Mouse (Mus musculus): ENCODE measurements around the gene Mrpl35. TPM values are rescaled to one million over a fixed set of nuclear protein-coding genes. Genes with fewer than 3 reads are reported as not detected.

Mrpl35 gene
- polyA plus RNA-seq, 1 experiment from 2014 or later: 65.8 TPM

GRCm38 (mm10) chr6:71783165-71783564 is 43.6 kb downstream of the Mrpl35 start:
- Histone ChIP-seq H3K4me3 (ENCODE audit: low read depth, low read length) (no peak overlapping the region), H3K9me3 (ENCODE audit: control insufficient read depth, low read depth, low read length) (no peaks in the 10 kb centered on the region), H3K27me3 (ENCODE audit: control insufficient read depth, insufficient read depth, low read length) (no peaks in the 10 kb centered on the region), H3K9ac (replicated peaks; ENCODE audit: low read depth, low read length) (no peak overlapping the region), H3K4me1 (ENCODE audit: control insufficient read depth, insufficient read depth, low read length) (no peaks in the 10 kb centered on the region), H3K27ac (ENCODE audit: low read length) (no peak overlapping the region), H3K36me3 (ENCODE audit: control insufficient read depth, insufficient read depth, low read length) (no peaks in the 10 kb centered on the region), H3K4me2 (replicated peaks; ENCODE audit: low read depth, low read length) (no peak overlapping the region)
- ATAC-seq (ENCODE audit: insufficient number of reproducible peaks, insufficient read depth, low FRiP score, low read depth): no peak
- 92% methylated on average over 5 of the region's 5 CpGs for WGBS

- H3K9ac ChIP-seq (replicated peaks; ENCODE audit: low read depth, low read length): no peak overlapping the region
- H3K4me2 ChIP-seq (replicated peaks; ENCODE audit: low read depth, low read length): no peak overlapping the region
- H3K36me3 ChIP-seq (ENCODE audit: control insufficient read depth, insufficient read depth, low read length): no peaks in the 10 kb centered on the region
- 86% methylated on average over 7 of the region's 7 CpGs for WGBS
- ATAC-seq (ENCODE audit: insufficient number of reproducible peaks, insufficient read depth, low FRiP score, low read depth): no peak
- no peaks in the 10 kb centered on the region for H3K9me3 ChIP-seq (ENCODE audit: control insufficient read depth, low read depth, low read length)
- H3K27me3 ChIP-seq (ENCODE audit: control insufficient read depth, insufficient read depth, low read length): no peaks in the 10 kb centered on the region
- no peak overlapping the region for H3K27ac ChIP-seq (ENCODE audit: low read length)
- H3K4me3 ChIP-seq (ENCODE audit: low read depth, low read length): no peak overlapping the region
- no peaks in the 10 kb centered on the region for H3K4me1 ChIP-seq (ENCODE audit: control insufficient read depth, insufficient read depth, low read length)
Measured at GRCm38 (mm10) chr6:71780431-71780830, 46.3 kb downstream of the Mrpl35 start.

GRCm38 (mm10) chr6:71779831-71780230 is 46.9 kb downstream of the Mrpl35 start:
- H3K4me1 ChIP-seq (ENCODE audit: control insufficient read depth, insufficient read depth, low read length): no peaks in the 10 kb centered on the region
- H3K4me3 ChIP-seq (ENCODE audit: low read depth, low read length): no peak overlapping the region
- WGBS: 77% methylated on average over 2 of the region's 2 CpGs
- no peak for ATAC-seq (ENCODE audit: insufficient number of reproducible peaks, insufficient read depth, low FRiP score, low read depth)
- H3K36me3 ChIP-seq (ENCODE audit: control insufficient read depth, insufficient read depth, low read length): no peaks in the 10 kb centered on the region
- no peak overlapping the region for H3K9ac ChIP-seq (replicated peaks; ENCODE audit: low read depth, low read length)
- no peaks in the 10 kb centered on the region for H3K9me3 ChIP-seq (ENCODE audit: control insufficient read depth, low read depth, low read length)
- H3K4me2 ChIP-seq (replicated peaks; ENCODE audit: low read depth, low read length): no peak overlapping the region
- H3K27me3 ChIP-seq (ENCODE audit: control insufficient read depth, insufficient read depth, low read length): no peaks in the 10 kb centered on the region
- H3K27ac ChIP-seq (ENCODE audit: low read length): no peak overlapping the region

- no peak for ATAC-seq (ENCODE audit: insufficient number of reproducible peaks, insufficient read depth, low FRiP score, low read depth)
- no peaks in the 10 kb centered on the region for H3K36me3 ChIP-seq (ENCODE audit: control insufficient read depth, insufficient read depth, low read length)
- 85% methylated on average over 5 of the region's 5 CpGs for WGBS
- H3K27ac ChIP-seq (ENCODE audit: low read length): no peak overlapping the region
- H3K4me3 ChIP-seq (ENCODE audit: low read depth, low read length): no peak overlapping the region
- H3K4me2 ChIP-seq (replicated peaks; ENCODE audit: low read depth, low read length): no peak overlapping the region
- H3K27me3 ChIP-seq (ENCODE audit: control insufficient read depth, insufficient read depth, low read length): no peaks in the 10 kb centered on the region
- H3K9me3 ChIP-seq (ENCODE audit: control insufficient read depth, low read depth, low read length): no peaks in the 10 kb centered on the region
- no peaks in the 10 kb centered on the region for H3K4me1 ChIP-seq (ENCODE audit: control insufficient read depth, insufficient read depth, low read length)
- no peak overlapping the region for H3K9ac ChIP-seq (replicated peaks; ENCODE audit: low read depth, low read length)
Measured at GRCm38 (mm10) chr6:71778016-71778415, 48.8 kb downstream of the Mrpl35 start.

- no peak overlapping the region for H3K4me3 ChIP-seq (ENCODE audit: low read depth, low read length)
- no peaks in the 10 kb centered on the region for H3K9me3 ChIP-seq (ENCODE audit: control insufficient read depth, low read depth, low read length)
- H3K27ac ChIP-seq (ENCODE audit: low read length): no peak overlapping the region
- no peak overlapping the region for H3K9ac ChIP-seq (replicated peaks; ENCODE audit: low read depth, low read length)
- ATAC-seq (ENCODE audit: insufficient number of reproducible peaks, insufficient read depth, low FRiP score, low read depth): no peak
- WGBS: 83% methylated on average over 7 of the region's 7 CpGs
- H3K4me1 ChIP-seq (ENCODE audit: control insufficient read depth, insufficient read depth, low read length): no peaks in the 10 kb centered on the region
- H3K36me3 ChIP-seq (ENCODE audit: control insufficient read depth, insufficient read depth, low read length): no peaks in the 10 kb centered on the region
- no peaks in the 10 kb centered on the region for H3K27me3 ChIP-seq (ENCODE audit: control insufficient read depth, insufficient read depth, low read length)
- no peak overlapping the region for H3K4me2 ChIP-seq (replicated peaks; ENCODE audit: low read depth, low read length)
Measured at GRCm38 (mm10) chr6:71772636-71773208, 54.0 kb downstream of the Mrpl35 start.

GRCm38 (mm10) chr6:71772156-71772555 is 54.6 kb downstream of the Mrpl35 start:
- Histone ChIP-seq H3K9ac (replicated peaks; ENCODE audit: low read depth, low read length) (no peak overlapping the region), H3K36me3 (ENCODE audit: control insufficient read depth, insufficient read depth, low read length) (no peaks in the 10 kb centered on the region), H3K4me1 (ENCODE audit: control insufficient read depth, insufficient read depth, low read length) (no peaks in the 10 kb centered on the region), H3K9me3 (ENCODE audit: control insufficient read depth, low read depth, low read length) (no peaks in the 10 kb centered on the region), H3K27ac (ENCODE audit: low read length) (no peak overlapping the region), H3K4me2 (replicated peaks; ENCODE audit: low read depth, low read length) (no peak overlapping the region), H3K4me3 (ENCODE audit: low read depth, low read length) (no peak overlapping the region), H3K27me3 (ENCODE audit: control insufficient read depth, insufficient read depth, low read length) (no peaks in the 10 kb centered on the region)
- 80% methylated on average over 6 of the region's 6 CpGs for WGBS
- no peak for ATAC-seq (ENCODE audit: insufficient number of reproducible peaks, insufficient read depth, low FRiP score, low read depth)

GRCm38 (mm10) chr6:71771282-71771681 is 55.5 kb downstream of the Mrpl35 start:
- WGBS: 90% methylated on average over 4 of the region's 4 CpGs
- no peak for ATAC-seq (ENCODE audit: insufficient number of reproducible peaks, insufficient read depth, low FRiP score, low read depth)
- H3K27me3 ChIP-seq (ENCODE audit: control insufficient read depth, insufficient read depth, low read length): no peaks in the 10 kb centered on the region
- no peaks in the 10 kb centered on the region for H3K9me3 ChIP-seq (ENCODE audit: control insufficient read depth, low read depth, low read length)
- H3K27ac ChIP-seq (ENCODE audit: low read length): no peak overlapping the region
- H3K4me3 ChIP-seq (ENCODE audit: low read depth, low read length): no peak overlapping the region
- no peak overlapping the region for H3K4me2 ChIP-seq (replicated peaks; ENCODE audit: low read depth, low read length)
- H3K9ac ChIP-seq (replicated peaks; ENCODE audit: low read depth, low read length): no peak overlapping the region
- no peaks in the 10 kb centered on the region for H3K4me1 ChIP-seq (ENCODE audit: control insufficient read depth, insufficient read depth, low read length)
- H3K36me3 ChIP-seq (ENCODE audit: control insufficient read depth, insufficient read depth, low read length): no peaks in the 10 kb centered on the region

- Histone ChIP-seq H3K36me3 (ENCODE audit: control insufficient read depth, insufficient read depth, low read length) (no peaks in the 10 kb centered on the region), H3K9me3 (ENCODE audit: control insufficient read depth, low read depth, low read length) (no peaks in the 10 kb centered on the region), H3K4me1 (ENCODE audit: control insufficient read depth, insufficient read depth, low read length) (no peaks in the 10 kb centered on the region), H3K4me2 (replicated peaks; ENCODE audit: low read depth, low read length) (no peak overlapping the region), H3K27me3 (ENCODE audit: control insufficient read depth, insufficient read depth, low read length) (no peaks in the 10 kb centered on the region), H3K27ac (ENCODE audit: low read length) (no peak overlapping the region), H3K9ac (replicated peaks; ENCODE audit: low read depth, low read length) (no peak overlapping the region), H3K4me3 (ENCODE audit: low read depth, low read length) (no peak overlapping the region)
- ATAC-seq (ENCODE audit: insufficient number of reproducible peaks, insufficient read depth, low FRiP score, low read depth): no peak
- WGBS: 94% methylated on average over 4 of the region's 4 CpGs
Measured at GRCm38 (mm10) chr6:71770856-71771255, 55.9 kb downstream of the Mrpl35 start.

Data from stomach, embryonic 14.5 days (tissue).